Mouse (Mus musculus): ENCODE measurements around the gene Eif4a1. TPM values are rescaled to one million over a fixed set of nuclear protein-coding genes. Genes with fewer than 3 reads are reported as not detected.

Gene Eif4a1
- polyA plus RNA-seq, 1 experiment from 2014 or later = 587 TPM

DNA sequence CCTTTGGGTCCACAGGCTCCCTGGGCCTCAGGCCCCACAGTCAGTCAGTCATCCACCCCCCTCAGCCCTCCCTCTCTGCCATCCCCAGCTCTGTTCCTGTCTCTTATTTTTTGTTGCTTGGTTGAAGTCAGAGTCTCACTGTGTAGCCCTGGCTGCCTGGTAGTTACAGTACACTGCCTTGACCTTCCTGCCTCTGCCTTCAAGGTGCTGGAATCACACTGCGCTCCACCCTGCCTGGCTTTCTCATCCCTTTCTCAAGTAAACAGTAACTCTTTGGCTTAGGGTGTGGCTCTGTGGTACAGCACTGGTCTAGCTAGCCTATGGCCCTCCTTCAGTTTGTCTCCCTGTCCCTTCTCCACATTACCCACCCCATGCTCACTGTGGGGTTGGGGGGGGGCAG lies 17.7 kb upstream of the Eif4a1 start:
- Histone ChIP-seq H3K4me1 (ENCODE audit: insufficient read depth, low read length) (peaks cover 27% of the 10 kb centered on the region), H3K27ac (ENCODE audit: low read length) (no peak overlapping the region), H3K9me3 (ENCODE audit: low read length) (no peaks in the 10 kb centered on the region), H3K4me3 (ENCODE audit: low read length) (no peak overlapping the region), H3K9ac (replicated peaks; ENCODE audit: low read length) (no peak overlapping the region), H3K27me3 (ENCODE audit: insufficient read depth, low read length) (no peaks in the 10 kb centered on the region), H3K4me2 (replicated peaks; ENCODE audit: low read depth, low read length) (no peak overlapping the region), H3K36me3 (ENCODE audit: insufficient read depth, low read length) (no peaks in the 10 kb centered on the region)
- no peak for ATAC-seq (ENCODE audit: low FRiP score, low TSS enrichment)
- whole genome bisulfite sequencing = 86% methylated on average over 1 of the region's 1 CpGs

GRCm38 (mm10) chr11:69687061-69687460 lies 14.8 kb upstream of the Eif4a1 start:
- Histone ChIP-seq H3K9ac (replicated peaks; ENCODE audit: low read length) (peak overlapping the region; percentile 45; the same call in 1 of the 2 replicates), H3K4me1 (ENCODE audit: insufficient read depth, low read length) (peaks cover 27% of the 10 kb centered on the region), H3K4me2 (replicated peaks; ENCODE audit: low read depth, low read length) (no peak overlapping the region), H3K4me3 (ENCODE audit: low read length) (no peak overlapping the region), H3K36me3 (ENCODE audit: insufficient read depth, low read length) (no peaks in the 10 kb centered on the region), H3K27me3 (ENCODE audit: insufficient read depth, low read length) (no peaks in the 10 kb centered on the region), H3K27ac (ENCODE audit: low read length) (no peak overlapping the region), H3K9me3 (ENCODE audit: low read length) (no peaks in the 10 kb centered on the region)
- no peak for ATAC-seq (ENCODE audit: low FRiP score, low TSS enrichment)
- 59% methylated on average over 5 of the region's 5 CpGs for WGBS

GRCm38 (mm10) chr11:69686377-69686776 lies 14.2 kb upstream of the Eif4a1 start:
- no peak for ATAC-seq (ENCODE audit: low FRiP score, low TSS enrichment)
- Histone ChIP-seq H3K4me3 (ENCODE audit: low read length) (no peak overlapping the region), H3K9ac (replicated peaks; ENCODE audit: low read length) (peak overlapping the region; percentile 45; the same call in 1 of the 2 replicates), H3K9me3 (ENCODE audit: low read length) (no peaks in the 10 kb centered on the region), H3K27ac (ENCODE audit: low read length) (no peak overlapping the region; the same call in 1 of the 2 replicates), H3K4me2 (replicated peaks; ENCODE audit: low read depth, low read length) (no peak overlapping the region), H3K36me3 (ENCODE audit: insufficient read depth, low read length) (no peaks in the 10 kb centered on the region), H3K4me1 (ENCODE audit: insufficient read depth, low read length) (peaks cover 27% of the 10 kb centered on the region), H3K27me3 (ENCODE audit: insufficient read depth, low read length) (no peaks in the 10 kb centered on the region)
- WGBS = 17% methylated on average over 4 of the region's 4 CpGs

DNA sequence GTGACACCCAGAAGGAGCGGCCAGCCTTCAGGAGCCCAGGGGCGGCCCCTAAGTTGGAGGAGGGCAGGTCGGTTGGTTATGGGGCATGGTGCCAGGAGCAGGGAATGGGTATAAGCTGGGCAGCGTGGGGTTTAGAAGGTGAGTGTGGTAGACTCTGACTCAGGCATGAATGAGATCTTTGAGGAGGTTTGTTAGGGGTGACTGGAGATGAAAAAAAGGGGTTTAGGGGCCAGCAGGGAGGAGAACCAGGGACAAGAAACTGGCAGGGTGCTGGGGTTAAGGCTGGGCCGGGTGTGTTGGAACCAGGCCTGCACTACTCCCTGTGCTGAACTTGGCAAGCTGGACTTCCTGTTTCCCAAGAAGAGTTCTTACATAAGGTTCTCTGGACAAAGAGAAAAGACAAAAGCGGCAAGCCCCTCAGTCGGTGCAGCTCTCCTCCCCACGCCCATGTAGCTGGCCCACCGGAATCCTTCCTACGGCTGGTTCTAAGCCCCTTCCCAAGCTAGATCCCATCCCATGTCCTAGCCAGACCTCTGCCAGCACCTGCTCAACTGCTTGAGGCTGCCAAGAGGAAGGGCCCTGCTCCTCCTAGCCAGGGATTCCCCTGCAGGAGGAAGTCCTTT lies 13.4 kb upstream of the Eif4a1 start, which contains the start of gene Tnfsf13:
TSS of gene Tnfsf13 (minus strand) at position 259 of the 623 bp plus-strand sequence.
- H3K9ac ChIP-seq (replicated peaks; ENCODE audit: low read length) = peak within 1 kb of the TSS; percentile 45
- H3K4me1 ChIP-seq (ENCODE audit: insufficient read depth, low read length) = peaks cover 33% of the 10 kb centered on the region
- no peak within 1 kb of the TSS for H3K4me2 ChIP-seq (replicated peaks; ENCODE audit: low read depth, low read length)
- peak within 1 kb of the TSS; percentile 72 for H3K27ac ChIP-seq (ENCODE audit: low read length)
- no peaks in the 10 kb centered on the region for H3K9me3 ChIP-seq (ENCODE audit: low read length)
- H3K36me3 ChIP-seq (ENCODE audit: insufficient read depth, low read length) = no peaks in the 10 kb centered on the region
- no peak for ATAC-seq (ENCODE audit: low FRiP score, low TSS enrichment)
- no peaks in the 10 kb centered on the region for H3K27me3 ChIP-seq (ENCODE audit: insufficient read depth, low read length)
- WGBS = 68% methylated on average over 10 of the region's 10 CpGs
- H3K4me3 ChIP-seq (ENCODE audit: low read length) = no peak within 1 kb of the TSS

DNA sequence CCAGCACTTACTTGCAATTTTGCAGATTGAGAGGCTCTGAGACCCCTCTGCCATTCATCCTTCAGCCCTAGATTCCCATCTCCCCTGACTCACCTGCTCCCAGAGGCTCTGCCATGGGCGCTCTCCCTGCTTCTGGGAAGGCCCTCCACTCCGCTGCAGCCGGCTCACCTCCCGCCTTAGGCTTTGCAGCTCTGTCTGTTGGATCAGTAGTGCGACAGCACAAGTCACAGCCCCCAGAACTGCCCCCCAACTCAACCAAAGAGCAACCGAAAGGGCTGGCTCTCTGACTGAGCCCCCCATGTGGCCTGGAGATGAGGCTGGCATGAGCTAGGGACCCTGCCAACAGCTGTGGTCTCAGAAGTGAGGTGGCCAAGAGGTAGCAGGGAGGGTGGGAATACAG lies 12.7 kb upstream of the Eif4a1 start:
- ATAC-seq (ENCODE audit: low FRiP score, low TSS enrichment) = no peak
- 0 out of 2 replicates have a peak, but pooled peaks cover 3% of the 10 kb centered on the region for H3K36me3 ChIP-seq (ENCODE audit: insufficient read depth, low read length)
- WGBS = 87% methylated on average over 6 of the region's 6 CpGs
- no peaks in the 10 kb centered on the region for H3K27me3 ChIP-seq (ENCODE audit: insufficient read depth, low read length)
- no peak overlapping the region for H3K9ac ChIP-seq (replicated peaks; ENCODE audit: low read length)
- peaks cover 37% of the 10 kb centered on the region for H3K4me1 ChIP-seq (ENCODE audit: insufficient read depth, low read length)
- H3K9me3 ChIP-seq (ENCODE audit: low read length) = no peaks in the 10 kb centered on the region
- no peak overlapping the region for H3K4me2 ChIP-seq (replicated peaks; ENCODE audit: low read depth, low read length)
- no peak overlapping the region for H3K27ac ChIP-seq (ENCODE audit: low read length)
- no peak overlapping the region for H3K4me3 ChIP-seq (ENCODE audit: low read length)

DNA sequence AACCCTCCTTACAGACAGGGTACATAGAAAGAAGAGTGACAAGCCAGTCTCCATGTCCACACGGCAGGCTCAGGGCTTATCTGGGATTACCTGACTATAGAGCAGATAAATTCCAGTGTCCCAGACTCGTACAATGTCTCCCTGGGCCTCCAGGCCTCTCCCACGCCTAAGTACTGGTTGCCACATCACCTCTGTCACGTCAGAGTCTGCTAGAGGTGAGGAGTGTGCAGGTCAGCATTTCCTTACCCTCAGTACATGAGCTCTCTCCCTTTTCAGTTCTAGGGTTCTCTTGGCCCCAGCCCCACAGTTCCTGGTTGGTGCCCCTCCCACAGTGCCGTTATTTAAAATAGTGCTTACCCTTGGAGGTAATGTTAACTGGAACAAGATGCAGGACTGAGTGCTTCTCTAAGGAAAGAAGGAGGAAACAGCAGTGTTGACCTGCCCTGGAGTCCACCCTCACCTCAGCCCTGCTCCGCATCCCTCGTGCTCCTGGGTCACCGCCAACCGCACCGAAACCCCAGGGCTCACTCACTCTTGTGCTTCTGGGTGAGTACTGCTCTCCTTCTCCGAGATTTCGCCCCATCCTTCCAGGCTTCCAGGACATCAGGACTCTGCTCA lies 12.0 kb upstream of the Eif4a1 start:
- ATAC-seq (ENCODE audit: low FRiP score, low TSS enrichment) = no peak
- Histone ChIP-seq H3K9ac (replicated peaks; ENCODE audit: low read length) (peak overlapping the region; percentile 12; the same call in 1 of the 2 replicates), H3K4me2 (replicated peaks; ENCODE audit: low read depth, low read length) (no peak overlapping the region), H3K4me1 (ENCODE audit: insufficient read depth, low read length) (peaks cover 42% of the 10 kb centered on the region), H3K4me3 (ENCODE audit: low read length) (no peak overlapping the region), H3K9me3 (ENCODE audit: low read length) (no peaks in the 10 kb centered on the region), H3K27ac (ENCODE audit: low read length) (no peak overlapping the region), H3K36me3 (ENCODE audit: insufficient read depth, low read length) (peaks cover 8% of the 10 kb centered on the region; the same call in 1 of the 2 replicates), H3K27me3 (ENCODE audit: insufficient read depth, low read length) (no peaks in the 10 kb centered on the region)
- 78% methylated on average over 12 of the region's 12 CpGs for WGBS

DNA sequence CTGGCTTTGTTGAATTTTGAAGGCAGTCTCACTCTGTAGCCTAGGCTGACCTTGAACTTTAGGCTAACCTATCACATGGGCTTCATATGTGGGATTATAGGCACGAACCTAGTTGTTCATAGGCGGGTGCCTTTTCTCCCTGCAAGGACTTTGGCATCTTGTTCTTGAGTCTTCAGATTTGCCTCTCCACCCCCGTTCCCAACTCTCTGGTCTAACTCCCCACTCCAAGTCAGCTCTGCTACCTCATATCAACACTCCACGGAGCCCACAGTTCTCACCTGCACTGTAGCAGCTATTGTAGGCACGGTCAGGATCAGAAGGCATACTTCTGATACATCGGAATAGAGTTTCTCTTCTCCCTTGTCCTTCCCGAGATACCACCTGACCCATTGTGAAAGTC lies 11.4 kb upstream of the Eif4a1 start:
- no peak overlapping the region for H3K9ac ChIP-seq (replicated peaks; ENCODE audit: low read length)
- no peak for ATAC-seq (ENCODE audit: low FRiP score, low TSS enrichment)
- WGBS = 84% methylated on average over 7 of the region's 7 CpGs

GRCm38 (mm10) chr11:69682840-69683533 lies 10.8 kb upstream of the Eif4a1 start:
- Histone ChIP-seq H3K27me3 (ENCODE audit: insufficient read depth, low read length) (no peaks in the 10 kb centered on the region), H3K9me3 (ENCODE audit: low read length) (no peaks in the 10 kb centered on the region), H3K9ac (replicated peaks; ENCODE audit: low read length) (peak overlapping the region; percentile 57), H3K4me2 (replicated peaks; ENCODE audit: low read depth, low read length) (peak overlapping the region; percentile 75), H3K4me3 (ENCODE audit: low read length) (peak overlapping the region; percentile 75), H3K27ac (ENCODE audit: low read length) (peak overlapping the region; percentile 96), H3K36me3 (ENCODE audit: insufficient read depth, low read length) (peaks cover 15% of the 10 kb centered on the region), H3K4me1 (ENCODE audit: insufficient read depth, low read length) (peaks cover 42% of the 10 kb centered on the region)
- WGBS = 21% methylated on average over 12 of the region's 12 CpGs
- ATAC-seq (ENCODE audit: low FRiP score, low TSS enrichment) = peak; percentile 55; the same call in 1 of the 2 replicates

More for the DNA sequence above, 11.4 kb upstream of the Eif4a1 start:
- no peaks in the 10 kb centered on the region for H3K9me3 ChIP-seq (ENCODE audit: low read length)
- peak overlapping the region; percentile 75; the same call in 1 of the 2 replicates for H3K4me2 ChIP-seq (replicated peaks; ENCODE audit: low read depth, low read length)
- peaks cover 42% of the 10 kb centered on the region for H3K4me1 ChIP-seq (ENCODE audit: insufficient read depth, low read length)
- H3K36me3 ChIP-seq (ENCODE audit: insufficient read depth, low read length) = peaks cover 9% of the 10 kb centered on the region
- H3K27me3 ChIP-seq (ENCODE audit: insufficient read depth, low read length) = no peaks in the 10 kb centered on the region
- H3K27ac ChIP-seq (ENCODE audit: low read length) = peak overlapping the region; percentile 68; the same call in 1 of the 2 replicates
- no peak overlapping the region for H3K4me3 ChIP-seq (ENCODE audit: low read length)

DNA sequence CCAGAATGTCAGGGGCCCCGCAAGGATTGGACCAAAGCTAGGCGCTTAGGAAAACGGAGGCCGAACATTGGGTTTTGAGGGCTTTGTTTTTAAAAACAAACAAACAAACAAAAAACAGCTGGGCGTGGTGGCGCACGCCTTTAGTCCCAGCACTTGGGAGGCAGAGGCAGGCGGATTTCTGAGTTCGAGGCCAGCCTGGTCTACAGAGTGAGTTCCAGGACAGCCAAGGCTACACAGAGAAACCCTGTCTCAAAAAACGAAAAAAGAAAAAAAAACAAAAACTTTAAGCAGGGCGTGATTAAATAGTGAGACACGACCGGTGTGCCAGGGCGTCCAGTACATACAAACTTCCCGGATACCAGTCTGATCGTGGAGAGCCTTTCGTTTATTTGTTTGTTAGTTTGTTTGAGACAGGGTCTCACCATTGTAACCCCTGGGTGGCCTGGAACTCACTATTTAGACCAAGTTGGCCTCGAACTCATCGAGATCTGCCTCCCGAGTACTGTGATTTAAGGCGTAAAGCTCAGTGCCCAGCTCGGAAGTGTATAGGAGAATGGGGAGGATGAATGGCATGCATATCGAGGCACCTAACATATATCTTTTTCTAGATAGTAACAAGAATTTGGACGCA lies 10.1 kb upstream of the Eif4a1 start:
- ATAC-seq (ENCODE audit: low FRiP score, low TSS enrichment) = no peak
- Histone ChIP-seq H3K9ac (replicated peaks; ENCODE audit: low read length) (peak overlapping the region; percentile 89), H3K4me3 (ENCODE audit: low read length) (peak overlapping the region; percentile 75), H3K27me3 (ENCODE audit: insufficient read depth, low read length) (no peaks in the 10 kb centered on the region), H3K4me2 (replicated peaks; ENCODE audit: low read depth, low read length) (peak overlapping the region; percentile 75), H3K27ac (ENCODE audit: low read length) (peak overlapping the region; percentile 96), H3K36me3 (ENCODE audit: insufficient read depth, low read length) (peaks cover 18% of the 10 kb centered on the region), H3K4me1 (ENCODE audit: insufficient read depth, low read length) (peaks cover 42% of the 10 kb centered on the region), H3K9me3 (ENCODE audit: low read length) (no peaks in the 10 kb centered on the region)
- WGBS = 20% methylated on average over 24 of the region's 24 CpGs

All from kidney, embryonic 16.5 days (tissue).